Mouse (Mus musculus): ENCODE measurements around the gene Vwc2l. TPM values are rescaled to one million over a fixed set of nuclear protein-coding genes. Genes with fewer than 3 reads are reported as not detected.

Gene Vwc2l
- polyA plus RNA-seq (2016; fragmentation: Nextera tagmentation; extraction: Ambion mirVana): 0.16 and 0.21 TPM in 2 replicates

DNA sequence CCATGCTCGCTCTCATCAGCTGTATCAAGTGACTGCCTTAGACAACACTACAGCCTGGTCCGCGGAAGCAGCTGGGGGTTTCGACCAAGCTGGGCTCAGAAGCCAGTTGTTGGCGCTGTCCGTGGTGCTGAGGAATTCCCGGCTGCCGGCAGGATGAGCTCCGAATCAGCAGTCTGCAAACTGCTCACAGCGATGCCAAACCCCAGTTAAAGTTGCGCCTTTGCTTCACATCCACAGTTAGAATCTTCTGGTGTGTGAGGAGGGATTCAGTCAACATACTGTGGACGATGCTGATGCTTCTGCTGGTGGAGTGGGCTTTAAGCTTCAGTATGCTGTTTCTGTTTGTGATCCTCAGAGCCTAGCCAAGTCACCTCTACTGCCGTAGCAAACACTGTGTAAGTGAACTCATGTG, at the start of gene Vwc2l:
Gene Vwc2l, plus strand, starts transcription at position 61 of the 412 bp plus-strand sequence.
- Histone ChIP-seq H3K27ac (replicated peaks) (no peak within 1 kb of the TSS), H3K4me3 (no peak within 1 kb of the TSS), H3K27me3 (replicated peaks; ENCODE audit: low read depth, poor library complexity, severe bottlenecking) (no peaks in the 10 kb centered on the region), H3K4me1 (no peaks in the 10 kb centered on the region), H3K9me3 (no peaks in the 10 kb centered on the region), H3K36me3 (replicated peaks) (no peaks in the 10 kb centered on the region)
- 11% methylated on average over 13 of the region's 13 CpGs for WGBS
- DNase-seq (ENCODE audit: low spot score): peak; percentile 88

DNA sequence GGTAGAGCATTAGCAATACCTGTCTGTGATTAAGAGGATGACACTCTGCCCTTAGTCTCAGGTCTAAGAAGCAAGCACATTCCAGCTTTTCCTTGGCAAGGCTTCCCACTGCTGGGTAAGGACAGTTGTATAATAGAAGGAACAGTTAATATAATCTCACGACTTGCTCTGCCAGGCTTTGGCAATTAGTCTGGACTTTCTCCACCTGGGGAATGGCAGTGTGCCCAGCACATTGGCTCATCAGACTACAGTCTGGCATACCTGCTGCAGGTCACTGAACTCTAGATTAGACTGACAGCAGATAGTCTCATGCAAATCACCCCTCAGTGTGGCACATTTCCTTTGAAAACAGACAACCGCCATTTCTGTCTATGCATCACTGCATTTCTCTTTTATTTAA, 33.0 kb upstream of the Vwc2l start:
- Histone ChIP-seq H3K4me3 (no peak overlapping the region), H3K9me3 (no peaks in the 10 kb centered on the region), H3K36me3 (replicated peaks) (no peaks in the 10 kb centered on the region), H3K4me1 (no peaks in the 10 kb centered on the region), H3K27ac (replicated peaks) (no peak overlapping the region), H3K27me3 (replicated peaks; ENCODE audit: low read depth, poor library complexity, severe bottlenecking) (no peaks in the 10 kb centered on the region)
- no peak for DNase-seq (ENCODE audit: low spot score)
- 94% methylated on average over 2 of the region's 2 CpGs for WGBS

DNA sequence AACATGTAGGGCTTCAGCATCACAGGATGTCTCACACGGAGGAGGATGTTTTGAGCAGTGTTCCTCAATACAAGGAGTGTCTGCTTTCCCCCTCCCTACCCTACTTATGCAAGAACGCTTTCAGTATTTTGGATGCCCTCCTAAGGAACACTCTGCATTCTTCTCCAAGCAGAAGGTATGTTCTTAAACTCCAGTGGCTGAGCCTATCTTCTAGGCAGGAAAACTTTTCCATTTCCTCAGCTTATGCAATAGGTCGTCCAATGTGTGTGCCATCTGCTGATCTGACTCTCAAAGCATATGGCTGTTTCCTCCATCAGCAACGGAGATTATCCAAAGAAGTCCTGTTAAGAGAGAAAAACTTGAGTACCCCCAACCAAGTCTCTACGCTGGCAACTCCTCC, 25.2 kb upstream of the Vwc2l start:
- Histone ChIP-seq H3K9me3 (no peaks in the 10 kb centered on the region), H3K27me3 (replicated peaks; ENCODE audit: low read depth, poor library complexity, severe bottlenecking) (no peaks in the 10 kb centered on the region), H3K4me3 (no peak overlapping the region), H3K36me3 (replicated peaks) (no peaks in the 10 kb centered on the region), H3K27ac (replicated peaks) (no peak overlapping the region), H3K4me1 (no peaks in the 10 kb centered on the region)
- 81% methylated on average over 5 of the region's 5 CpGs for WGBS
- DNase-seq (ENCODE audit: low spot score): no peak

DNA sequence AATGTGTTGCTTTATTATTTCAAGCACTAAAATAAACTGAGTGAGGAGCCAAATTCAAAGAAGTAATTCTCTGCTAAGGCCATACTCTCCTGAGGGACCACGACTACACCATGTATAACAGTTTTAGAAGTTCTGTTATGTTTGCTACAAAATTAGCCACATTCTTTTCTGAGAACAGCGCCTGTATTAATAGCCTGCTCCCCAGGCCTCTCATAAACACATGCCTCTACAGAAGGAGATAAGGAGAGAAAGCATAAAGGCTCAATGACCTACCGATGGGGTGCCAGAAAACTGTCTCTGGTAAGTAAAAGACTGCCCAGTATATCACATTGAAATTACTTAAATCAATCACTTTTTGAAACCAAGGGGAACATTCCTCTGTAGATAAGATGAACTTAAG, 21.6 kb upstream of the Vwc2l start:
- no peaks in the 10 kb centered on the region for H3K27me3 ChIP-seq (replicated peaks; ENCODE audit: low read depth, poor library complexity, severe bottlenecking)
- H3K4me3 ChIP-seq: no peak overlapping the region
- WGBS: 87% methylated on average over 3 of the region's 3 CpGs
- H3K9me3 ChIP-seq: no peaks in the 10 kb centered on the region
- no peaks in the 10 kb centered on the region for H3K4me1 ChIP-seq
- no peaks in the 10 kb centered on the region for H3K36me3 ChIP-seq (replicated peaks)
- H3K27ac ChIP-seq (replicated peaks): no peak overlapping the region
- no peak for DNase-seq (ENCODE audit: low spot score)

DNA sequence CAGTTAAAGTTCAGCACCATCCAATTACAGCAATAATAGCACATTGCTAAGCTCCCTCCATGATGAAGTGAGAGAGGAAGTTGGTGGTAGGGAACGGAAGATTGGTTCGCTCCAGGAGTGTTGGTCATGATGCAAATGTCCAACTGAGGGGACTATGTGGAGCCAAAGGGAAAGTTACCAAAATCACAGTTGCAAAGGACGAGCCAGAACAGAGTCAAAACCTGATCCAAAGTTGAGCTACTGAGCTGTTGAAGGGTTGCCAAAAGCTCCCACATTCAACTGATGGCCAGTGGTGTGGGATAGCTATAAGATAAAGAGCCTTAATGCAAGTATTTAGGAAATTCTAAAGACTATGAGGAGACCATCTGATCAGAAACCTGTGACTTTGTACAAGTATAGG, 19.7 kb upstream of the Vwc2l start:
- H3K9me3 ChIP-seq: no peaks in the 10 kb centered on the region
- no peak overlapping the region for H3K27ac ChIP-seq (replicated peaks)
- H3K36me3 ChIP-seq (replicated peaks): no peaks in the 10 kb centered on the region
- WGBS: 83% methylated on average over 3 of the region's 3 CpGs
- DNase-seq (ENCODE audit: low spot score): no peak
- H3K4me1 ChIP-seq: no peaks in the 10 kb centered on the region
- no peaks in the 10 kb centered on the region for H3K27me3 ChIP-seq (replicated peaks; ENCODE audit: low read depth, poor library complexity, severe bottlenecking)
- H3K4me3 ChIP-seq: no peak overlapping the region

DNA sequence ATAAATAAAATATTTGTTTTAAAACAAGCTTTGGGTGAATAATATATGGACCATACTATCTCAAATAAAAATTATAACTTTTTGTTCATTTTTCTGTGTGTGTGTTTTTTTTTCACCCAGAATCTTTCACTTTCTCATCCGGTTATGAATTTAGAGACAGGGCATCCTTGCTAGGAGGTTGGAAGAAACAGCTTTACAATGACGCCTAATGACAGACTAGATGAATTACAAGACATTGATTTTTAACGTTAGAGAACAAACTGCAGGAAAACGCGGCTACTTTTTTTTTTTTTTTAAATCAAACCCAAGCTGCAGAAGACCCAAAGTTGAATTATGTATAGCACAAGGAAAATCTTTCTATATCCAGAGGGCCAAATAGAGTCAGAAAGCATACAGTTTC, 470 bp upstream of the Vwc2l start:
- no peaks in the 10 kb centered on the region for H3K4me1 ChIP-seq
- no peak overlapping the region for H3K27ac ChIP-seq (replicated peaks)
- H3K36me3 ChIP-seq (replicated peaks): no peaks in the 10 kb centered on the region
- H3K4me3 ChIP-seq: no peak overlapping the region
- no peak for DNase-seq (ENCODE audit: low spot score)
- 67% methylated on average over 5 of the region's 5 CpGs for WGBS
- no peaks in the 10 kb centered on the region for H3K27me3 ChIP-seq (replicated peaks; ENCODE audit: low read depth, poor library complexity, severe bottlenecking)
- H3K9me3 ChIP-seq: no peaks in the 10 kb centered on the region

DNA sequence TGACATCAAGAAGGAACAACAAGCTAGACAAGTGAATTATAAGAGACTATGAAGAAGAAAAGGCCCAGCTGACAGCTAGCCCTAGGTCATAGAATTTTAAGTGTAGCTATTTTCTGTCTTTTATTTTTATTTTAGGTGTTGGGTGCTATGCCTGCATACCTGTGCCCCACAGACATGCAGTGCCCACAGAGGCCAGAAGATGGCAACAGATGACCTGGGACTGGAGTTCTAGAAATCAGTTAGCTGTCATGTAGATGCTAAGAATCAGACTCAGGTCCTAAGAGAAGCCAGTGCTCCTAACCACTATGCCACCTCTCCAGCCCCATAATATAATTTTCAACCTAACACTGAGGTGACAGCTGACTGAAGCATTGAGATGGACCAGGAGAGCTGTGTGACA, 61.6 kb downstream of the Vwc2l start:
- H3K4me1 ChIP-seq: no peaks in the 10 kb centered on the region
- DNase-seq (ENCODE audit: low spot score): no peak
- no peak overlapping the region for H3K27ac ChIP-seq (replicated peaks)
- no peak overlapping the region for H3K4me3 ChIP-seq
- H3K27me3 ChIP-seq (replicated peaks; ENCODE audit: low read depth, poor library complexity, severe bottlenecking): no peaks in the 10 kb centered on the region
- no peaks in the 10 kb centered on the region for H3K36me3 ChIP-seq (replicated peaks)
- H3K9me3 ChIP-seq: no peaks in the 10 kb centered on the region

DNA sequence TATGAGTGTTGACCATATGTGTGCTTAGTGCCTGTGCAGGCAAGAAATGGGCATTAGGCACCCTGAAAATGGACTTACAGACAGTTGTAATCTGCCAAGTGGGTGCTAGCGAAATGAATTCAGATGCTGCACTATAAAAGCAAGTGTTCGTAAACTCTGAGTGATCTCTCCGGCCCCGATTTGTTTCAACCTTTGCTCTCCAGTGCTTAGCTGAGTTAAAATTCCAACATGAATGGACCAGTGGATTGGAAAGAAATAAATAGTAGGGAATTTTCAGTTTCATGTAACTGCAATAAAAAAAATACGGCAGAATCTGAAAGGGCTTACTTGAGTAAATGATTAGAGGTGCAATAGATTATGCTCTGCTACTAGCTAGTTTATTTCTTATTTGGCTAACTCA, 66.1 kb downstream of the Vwc2l start:
- no peaks in the 10 kb centered on the region for H3K27me3 ChIP-seq (replicated peaks; ENCODE audit: low read depth, poor library complexity, severe bottlenecking)
- no peak for DNase-seq (ENCODE audit: low spot score)
- H3K4me1 ChIP-seq: no peaks in the 10 kb centered on the region
- no peaks in the 10 kb centered on the region for H3K36me3 ChIP-seq (replicated peaks)
- H3K27ac ChIP-seq (replicated peaks): no peak overlapping the region
- 95% methylated on average over 5 of the region's 5 CpGs for WGBS
- no peaks in the 10 kb centered on the region for H3K9me3 ChIP-seq
- H3K4me3 ChIP-seq: no peak overlapping the region

DNA sequence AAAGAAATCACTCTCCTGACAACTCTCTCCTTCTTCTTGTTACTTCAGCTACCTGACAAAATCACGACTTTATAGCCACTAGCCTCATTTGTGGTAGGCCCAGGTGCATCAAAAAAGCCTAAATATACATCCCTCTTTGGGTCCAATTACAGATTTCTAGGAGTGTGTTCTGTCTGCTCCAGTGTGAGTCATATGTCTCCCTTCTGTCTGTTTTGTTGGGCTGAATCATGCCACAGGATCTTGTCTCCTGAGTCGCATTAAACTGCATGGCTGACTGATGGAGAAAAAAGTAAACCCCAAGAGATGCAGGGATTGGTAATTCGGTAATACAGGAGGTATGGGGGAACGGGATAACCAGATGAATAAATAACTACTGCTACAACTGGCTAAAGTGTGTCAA, 69.6 kb downstream of the Vwc2l start:
- DNase-seq (ENCODE audit: low spot score): no peak
- H3K9me3 ChIP-seq: no peaks in the 10 kb centered on the region
- no peak overlapping the region for H3K27ac ChIP-seq (replicated peaks)
- no peak overlapping the region for H3K4me3 ChIP-seq
- H3K36me3 ChIP-seq (replicated peaks): no peaks in the 10 kb centered on the region
- 83% methylated on average over 4 of the region's 4 CpGs for WGBS
- H3K4me1 ChIP-seq: no peaks in the 10 kb centered on the region
- H3K27me3 ChIP-seq (replicated peaks; ENCODE audit: low read depth, poor library complexity, severe bottlenecking): no peaks in the 10 kb centered on the region

DNA sequence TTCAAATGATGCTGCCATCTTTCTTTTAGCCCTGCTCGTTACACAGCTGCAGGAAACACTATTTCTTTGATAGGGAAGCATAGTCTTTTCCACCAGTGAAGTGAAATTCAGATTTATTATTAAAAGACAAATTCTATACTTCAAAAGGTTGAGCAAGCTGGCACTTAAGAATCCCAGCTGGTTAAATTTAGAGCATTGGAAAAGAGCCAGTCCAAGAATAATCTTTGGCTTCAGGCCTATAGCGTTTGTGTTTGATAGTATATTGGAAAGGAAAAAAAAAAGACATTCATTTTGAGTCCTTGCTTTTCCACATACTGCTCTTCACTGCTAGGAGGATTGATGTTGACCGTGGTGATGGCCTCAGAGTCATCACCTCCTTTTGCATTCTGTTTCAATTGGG, 77.9 kb downstream of the Vwc2l start:
- Histone ChIP-seq H3K4me1 (no peaks in the 10 kb centered on the region), H3K27me3 (replicated peaks; ENCODE audit: low read depth, poor library complexity, severe bottlenecking) (no peaks in the 10 kb centered on the region), H3K9me3 (no peaks in the 10 kb centered on the region), H3K36me3 (replicated peaks) (no peaks in the 10 kb centered on the region), H3K4me3 (no peak overlapping the region), H3K27ac (replicated peaks) (no peak overlapping the region)
- 88% methylated on average over 3 of the region's 3 CpGs for WGBS
- no peak for DNase-seq (ENCODE audit: low spot score)

DNA sequence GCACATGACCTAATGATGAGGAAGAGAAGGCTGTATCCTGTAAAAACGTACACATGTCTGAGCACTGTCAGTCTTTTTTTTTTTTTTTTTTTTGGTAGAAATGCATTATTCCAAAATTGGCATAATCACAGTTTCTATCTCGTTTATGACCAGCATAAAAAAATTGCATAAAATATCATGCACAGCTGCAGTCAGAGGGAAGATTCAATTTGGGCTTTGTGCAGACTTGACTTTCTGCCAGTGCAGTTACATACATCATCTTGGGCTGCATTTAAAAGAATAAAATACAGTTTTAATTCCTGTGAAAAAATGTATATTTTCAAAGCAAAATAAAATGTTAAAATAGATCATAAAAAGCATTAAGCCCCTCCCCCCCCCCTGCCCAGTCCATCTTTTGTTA, 97.6 kb downstream of the Vwc2l start:
- 65% methylated on average over 2 of the region's 2 CpGs for WGBS
- Histone ChIP-seq H3K27ac (replicated peaks) (no peak overlapping the region), H3K36me3 (replicated peaks) (no peaks in the 10 kb centered on the region), H3K4me3 (no peak overlapping the region), H3K27me3 (replicated peaks; ENCODE audit: low read depth, poor library complexity, severe bottlenecking) (no peaks in the 10 kb centered on the region), H3K9me3 (no peaks in the 10 kb centered on the region), H3K4me1 (no peaks in the 10 kb centered on the region)
- DNase-seq (ENCODE audit: low spot score): no peak

DNA sequence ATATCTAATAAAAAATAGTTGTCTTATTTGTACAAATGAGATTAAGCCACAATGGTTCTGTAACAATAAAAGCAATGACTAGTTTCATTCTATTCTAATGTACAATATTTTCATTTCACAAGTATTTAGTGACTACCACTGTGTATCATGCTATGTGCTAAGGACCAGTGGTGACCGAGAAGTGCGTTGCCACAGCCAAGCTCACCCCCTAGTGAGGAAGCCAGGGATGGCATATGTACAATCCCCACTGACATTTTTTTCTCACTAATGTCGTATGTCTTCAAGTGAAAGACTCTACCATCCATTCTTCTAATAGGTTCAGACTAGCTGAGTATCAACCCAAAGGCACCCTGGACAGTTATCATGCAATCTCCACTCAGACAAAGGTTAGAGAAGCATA, 107.7 kb downstream of the Vwc2l start:
- H3K27me3 ChIP-seq (replicated peaks; ENCODE audit: low read depth, poor library complexity, severe bottlenecking): no peaks in the 10 kb centered on the region
- 87% methylated on average over 3 of the region's 3 CpGs for WGBS
- no peak overlapping the region for H3K27ac ChIP-seq (replicated peaks)
- no peaks in the 10 kb centered on the region for H3K4me1 ChIP-seq
- H3K4me3 ChIP-seq: no peak overlapping the region
- DNase-seq (ENCODE audit: low spot score): no peak
- H3K36me3 ChIP-seq (replicated peaks): no peaks in the 10 kb centered on the region
- no peaks in the 10 kb centered on the region for H3K9me3 ChIP-seq

DNA sequence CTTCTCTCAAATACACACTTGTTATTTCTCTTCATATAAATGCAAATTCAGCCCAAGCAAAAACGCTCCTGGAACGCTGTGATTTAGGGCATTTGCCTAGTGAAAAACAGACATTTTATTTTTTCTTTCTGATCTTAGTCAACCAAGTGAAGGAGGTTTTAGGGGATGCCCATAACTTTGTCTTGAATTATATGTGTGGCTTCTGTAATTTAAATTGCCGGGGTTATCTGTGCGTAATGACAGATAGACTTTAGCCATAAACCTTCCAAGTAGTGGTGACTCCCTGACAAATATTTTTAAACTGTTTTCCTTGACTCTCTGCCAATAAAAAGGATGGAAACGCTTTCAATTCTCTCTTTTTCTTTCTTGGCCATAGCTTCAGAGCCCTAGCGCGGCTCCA, 116.7 kb downstream of the Vwc2l start:
- Histone ChIP-seq H3K27me3 (replicated peaks; ENCODE audit: low read depth, poor library complexity, severe bottlenecking) (no peaks in the 10 kb centered on the region), H3K27ac (replicated peaks) (no peak overlapping the region), H3K36me3 (replicated peaks) (no peaks in the 10 kb centered on the region), H3K4me1 (no peaks in the 10 kb centered on the region), H3K4me3 (no peak overlapping the region), H3K9me3 (no peaks in the 10 kb centered on the region)
- 91% methylated on average over 7 of the region's 7 CpGs for WGBS
- DNase-seq (ENCODE audit: low spot score): no peak

DNA sequence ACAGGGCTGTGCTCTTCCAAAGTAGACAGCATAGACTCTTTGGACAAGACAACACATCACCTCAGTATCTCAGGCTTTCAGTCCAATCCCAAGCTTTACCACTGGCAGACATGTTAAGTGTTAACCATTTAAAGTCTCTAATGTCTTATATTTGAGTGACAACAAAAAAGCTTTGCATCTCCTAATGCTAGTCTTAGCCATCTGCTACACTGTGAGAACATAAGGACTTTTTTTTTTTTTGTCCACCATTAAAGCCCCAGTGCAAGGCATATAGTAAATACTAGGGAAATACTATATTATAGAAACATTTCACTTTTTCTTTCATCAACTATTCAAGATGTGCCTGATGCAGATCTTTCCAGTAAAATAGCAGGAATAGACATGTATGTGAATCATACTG, 119.8 kb downstream of the Vwc2l start:
- DNase-seq (ENCODE audit: low spot score): no peak
- Histone ChIP-seq H3K4me1 (no peaks in the 10 kb centered on the region), H3K27me3 (replicated peaks; ENCODE audit: low read depth, poor library complexity, severe bottlenecking) (no peaks in the 10 kb centered on the region), H3K36me3 (replicated peaks) (no peaks in the 10 kb centered on the region), H3K9me3 (no peaks in the 10 kb centered on the region), H3K27ac (replicated peaks) (no peak overlapping the region), H3K4me3 (no peak overlapping the region)
